Mouse (Mus musculus): ENCODE results near the gene Vmn1r17. TPM values are rescaled to one million over a fixed set of nuclear protein-coding genes. Genes with fewer than 3 reads are reported as not detected.
"Not testable (repeated sequence)": the region's sequence is repeated elsewhere in the genome, so short reads cannot be mapped to it uniquely, and the experiment has no call there.

Gene Vmn1r17
- not detected in 2 replicates for polyA plus RNA-seq (2014; fragmentation: Nextera tagmentation; extraction: Ambion mirVana)

DNA sequence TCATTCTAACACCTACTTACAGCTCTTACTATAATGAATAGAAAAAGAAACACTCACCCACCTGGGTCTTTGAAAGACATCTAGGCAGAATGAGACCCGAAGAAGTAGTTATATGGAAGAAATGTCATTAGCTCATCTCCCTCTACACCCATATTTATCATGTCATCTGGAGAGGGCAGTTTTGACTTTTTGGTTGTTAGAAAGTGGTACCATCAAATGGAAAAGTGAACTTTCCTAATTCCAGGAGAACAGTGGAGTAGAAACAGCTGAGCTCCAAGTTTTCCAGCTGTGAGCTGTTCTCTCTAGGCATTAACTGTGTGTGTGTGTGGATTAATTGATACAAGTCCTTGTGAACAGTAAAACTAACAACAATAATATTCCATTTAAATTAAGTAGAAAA is at the start of gene Vmn1r17:
Gene Vmn1r17, minus strand, starts transcription at position 101 of the 400 bp plus-strand sequence.
- Histone ChIP-seq H3K27me3 (ENCODE audit: insufficient read depth, low read length) (no peaks in the 10 kb centered on the region), H3K4me1 (ENCODE audit: insufficient read depth) (no peaks in the 10 kb centered on the region), H3K27ac (ENCODE audit: low read depth) (no peak within 1 kb of the TSS), H3K9me3 (ENCODE audit: low read depth, low read length) (no peaks in the 10 kb centered on the region), H3K4me2 (no peak within 1 kb of the TSS), H3K9ac (no peak within 1 kb of the TSS), H3K36me3 (ENCODE audit: insufficient read depth) (no peaks in the 10 kb centered on the region), H3K4me3 (ENCODE audit: low read depth, low read length) (no peak within 1 kb of the TSS)
- ATAC-seq (ENCODE audit: insufficient read depth) (no peak), DNase-seq (no peak)
- 86% methylated on average over 1 of the region's 1 CpGs for WGBS
- TF ChIP-seq CTCF (IDR thresholded peaks at IDR 0.05; ENCODE audit: low read depth) = no peak

DNA sequence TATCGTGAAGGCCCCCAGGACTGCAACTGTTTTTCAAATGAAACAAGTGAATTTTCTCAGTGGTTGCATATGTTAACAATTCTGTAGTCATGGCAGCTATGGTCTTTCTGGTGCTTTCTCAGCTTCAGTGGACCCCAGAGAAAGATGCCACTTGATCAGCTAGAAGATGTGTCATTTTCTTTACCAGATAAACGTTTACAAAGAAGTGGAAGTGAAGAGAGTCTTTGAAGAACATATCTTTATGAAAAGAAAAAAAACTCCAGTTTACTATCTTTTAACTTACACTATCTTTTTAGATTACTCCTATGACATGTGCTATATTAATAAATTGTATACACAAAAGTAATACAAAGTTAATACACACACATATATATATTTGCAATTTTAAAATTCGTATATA is 40.0 kb upstream of the Vmn1r17 start, which contains the start of gene Vmn1r19:
Gene Vmn1r19, plus strand, starts transcription at position 301 of the 400 bp plus-strand sequence.
- H3K4me1 ChIP-seq (ENCODE audit: insufficient read depth); H3K4me3 ChIP-seq (ENCODE audit: low read depth, low read length); H3K36me3 ChIP-seq (ENCODE audit: insufficient read depth); DNase-seq; H3K4me2 ChIP-seq; H3K9ac ChIP-seq; ATAC-seq (ENCODE audit: insufficient read depth); H3K9me3 ChIP-seq (ENCODE audit: low read depth, low read length); H3K27me3 ChIP-seq (ENCODE audit: insufficient read depth, low read length); H3K27ac ChIP-seq (ENCODE audit: low read depth): not testable (repeated sequence)
- WGBS = 59% methylated on average over 3 of the region's 3 CpGs

GRCm38 (mm10) chr6:57395683-57396082 is 32.2 kb upstream of the Vmn1r17 start, which contains the start of gene Vmn1r18:
Gene Vmn1r18, minus strand, starts transcription at chr6:57395783.
- no peak within 1 kb of the TSS for H3K9ac ChIP-seq
- ATAC-seq (ENCODE audit: insufficient read depth) (no peak), DNase-seq (no peak)
- H3K4me2 ChIP-seq = no peak within 1 kb of the TSS
- no peaks in the 10 kb centered on the region for H3K27me3 ChIP-seq (ENCODE audit: insufficient read depth, low read length)
- no peaks in the 10 kb centered on the region for H3K4me1 ChIP-seq (ENCODE audit: insufficient read depth)
- no peak for TF ChIP-seq CTCF (IDR thresholded peaks at IDR 0.05; ENCODE audit: low read depth)
- no peak within 1 kb of the TSS for H3K4me3 ChIP-seq (ENCODE audit: low read depth, low read length)
- no peak within 1 kb of the TSS for H3K27ac ChIP-seq (ENCODE audit: low read depth)
- H3K9me3 ChIP-seq (ENCODE audit: low read depth, low read length) = no peaks in the 10 kb centered on the region
- no peaks in the 10 kb centered on the region for H3K36me3 ChIP-seq (ENCODE audit: insufficient read depth)

- no peaks in the 10 kb centered on the region for H3K4me1 ChIP-seq (ENCODE audit: insufficient read depth)
- ATAC-seq (ENCODE audit: insufficient read depth) = no peak
- no peaks in the 10 kb centered on the region for H3K9me3 ChIP-seq (ENCODE audit: low read depth, low read length)
- no peak overlapping the region for H3K9ac ChIP-seq
- H3K4me2 ChIP-seq = no peak overlapping the region
- H3K4me3 ChIP-seq (ENCODE audit: low read depth, low read length) = no peak overlapping the region
- H3K27me3 ChIP-seq (ENCODE audit: insufficient read depth, low read length) = no peaks in the 10 kb centered on the region
- no peak overlapping the region for H3K27ac ChIP-seq (ENCODE audit: low read depth)
- no peak for TF ChIP-seq CTCF (IDR thresholded peaks at IDR 0.05; ENCODE audit: low read depth)
- DNase-seq = no peak
- H3K36me3 ChIP-seq (ENCODE audit: insufficient read depth) = no peaks in the 10 kb centered on the region
- WGBS = 67% methylated on average over 1 of the region's 1 CpGs
Observed at GRCm38 (mm10) chr6:57367496-57367895, 4.0 kb upstream of the Vmn1r17 start.

GRCm38 (mm10) chr6:57365866-57366265 is 2.3 kb upstream of the Vmn1r17 start:
- H3K4me2 ChIP-seq; H3K27me3 ChIP-seq (ENCODE audit: insufficient read depth, low read length); H3K4me1 ChIP-seq (ENCODE audit: insufficient read depth); H3K9me3 ChIP-seq (ENCODE audit: low read depth, low read length); H3K36me3 ChIP-seq (ENCODE audit: insufficient read depth); H3K4me3 ChIP-seq (ENCODE audit: low read depth, low read length); DNase-seq; H3K9ac ChIP-seq; ATAC-seq (ENCODE audit: insufficient read depth); H3K27ac ChIP-seq (ENCODE audit: low read depth): not testable (repeated sequence)
- 97% methylated on average over 1 of the region's 1 CpGs for WGBS

DNA sequence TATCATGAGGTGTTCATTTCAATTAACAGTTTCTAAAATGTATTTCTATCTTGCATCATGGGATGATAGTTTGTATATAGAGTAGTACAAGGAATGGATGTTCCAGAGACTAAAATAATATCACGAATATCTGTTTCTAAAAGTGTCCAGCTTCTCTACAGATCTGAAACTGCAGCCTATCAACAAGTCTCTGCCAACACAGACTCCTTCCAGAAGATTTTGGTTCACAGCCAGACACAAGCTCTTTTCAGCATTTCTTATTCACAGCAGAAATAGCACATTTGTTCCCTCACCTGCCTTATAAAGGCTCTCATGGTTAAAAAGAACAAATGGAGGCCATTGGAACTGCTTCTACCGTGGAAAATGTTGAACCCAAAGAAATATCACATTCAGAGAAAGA is 6.7 kb downstream of the Vmn1r17 start:
- no peaks in the 10 kb centered on the region for H3K27me3 ChIP-seq (ENCODE audit: insufficient read depth, low read length)
- H3K9me3 ChIP-seq (ENCODE audit: low read depth, low read length) = no peaks in the 10 kb centered on the region
- no peak overlapping the region for H3K27ac ChIP-seq (ENCODE audit: low read depth)
- no peak overlapping the region for H3K4me3 ChIP-seq (ENCODE audit: low read depth, low read length)
- WGBS = 63% methylated on average over 2 of the region's 2 CpGs
- no peak overlapping the region for H3K4me2 ChIP-seq
- no peak for TF ChIP-seq CTCF (IDR thresholded peaks at IDR 0.05; ENCODE audit: low read depth)
- H3K4me1 ChIP-seq (ENCODE audit: insufficient read depth) = no peaks in the 10 kb centered on the region
- no peak for ATAC-seq (ENCODE audit: insufficient read depth)
- DNase-seq = no peak
- H3K9ac ChIP-seq = no peak overlapping the region
- H3K36me3 ChIP-seq (ENCODE audit: insufficient read depth) = no peaks in the 10 kb centered on the region

- ATAC-seq (ENCODE audit: insufficient read depth) = no peak
- H3K27me3 ChIP-seq (ENCODE audit: insufficient read depth, low read length) = no peaks in the 10 kb centered on the region
Observed at GRCm38 (mm10) chr6:57329394-57329793, 34.1 kb downstream of the Vmn1r17 start, which contains the start of gene Vmn1r16. Gene Vmn1r16, minus strand, starts transcription at chr6:57329494.

DNA sequence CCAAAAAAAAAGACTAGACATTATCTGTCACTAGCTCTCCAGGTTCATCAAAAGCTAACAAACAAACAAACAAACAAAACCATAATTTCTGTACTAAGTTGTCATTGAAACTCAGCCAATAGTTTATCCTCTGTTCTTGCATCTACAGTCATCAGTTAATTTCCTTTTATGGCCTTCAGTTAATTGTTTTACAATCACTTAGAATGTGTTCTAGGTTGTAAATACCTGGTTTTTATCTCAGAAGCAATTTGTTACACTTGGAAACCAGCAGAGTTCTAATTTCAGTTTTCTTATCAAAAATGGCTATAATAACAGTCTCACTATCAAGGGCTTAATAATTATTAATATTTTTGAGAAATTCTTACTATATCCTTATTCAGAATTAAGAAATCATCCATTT is 37.4 kb downstream of the Vmn1r17 start:
- H3K9me3 ChIP-seq (ENCODE audit: low read depth, low read length) = no peaks in the 10 kb centered on the region
- H3K9ac ChIP-seq = no peak overlapping the region
- H3K36me3 ChIP-seq (ENCODE audit: insufficient read depth) = no peaks in the 10 kb centered on the region
- no peaks in the 10 kb centered on the region for H3K27me3 ChIP-seq (ENCODE audit: insufficient read depth, low read length)
- no peaks in the 10 kb centered on the region for H3K4me1 ChIP-seq (ENCODE audit: insufficient read depth)
- no peak for DNase-seq
- no peak for ATAC-seq (ENCODE audit: insufficient read depth)
- no peak overlapping the region for H3K4me2 ChIP-seq
- no peak overlapping the region for H3K4me3 ChIP-seq (ENCODE audit: low read depth, low read length)
- TF ChIP-seq CTCF (IDR thresholded peaks at IDR 0.05; ENCODE audit: low read depth) = no peak
- H3K27ac ChIP-seq (ENCODE audit: low read depth) = no peak overlapping the region

More at GRCm38 (mm10) chr6:57329394-57329793, 34.1 kb downstream of the Vmn1r17 start, which contains the start of gene Vmn1r16:
- H3K27ac ChIP-seq (ENCODE audit: low read depth) = no peak within 1 kb of the TSS
- no peak for DNase-seq
- no peaks in the 10 kb centered on the region for H3K36me3 ChIP-seq (ENCODE audit: insufficient read depth)
- no peaks in the 10 kb centered on the region for H3K9me3 ChIP-seq (ENCODE audit: low read depth, low read length)
- H3K9ac ChIP-seq = no peak within 1 kb of the TSS
- TF ChIP-seq CTCF (IDR thresholded peaks at IDR 0.05; ENCODE audit: low read depth) = no peak
- 75% methylated on average over 3 of the region's 3 CpGs for WGBS
- no peak within 1 kb of the TSS for H3K4me3 ChIP-seq (ENCODE audit: low read depth, low read length)
- H3K4me1 ChIP-seq (ENCODE audit: insufficient read depth) = no peaks in the 10 kb centered on the region
- no peak within 1 kb of the TSS for H3K4me2 ChIP-seq

Other genes starting within 250 kb of the Vmn1r17 start
- not detected in 2 replicates for gene Vmn1r11, start 230.3 kb downstream of the Vmn1r17 start, polyA plus RNA-seq (2014; fragmentation: Nextera tagmentation; extraction: Ambion mirVana)
- not detected in 2 replicates for gene Vmn1r12, start 206.8 kb downstream of the Vmn1r17 start, polyA plus RNA-seq (2014; fragmentation: Nextera tagmentation; extraction: Ambion mirVana)
- not detected in 2 replicates for gene Vmn1r13, start 160.4 kb downstream of the Vmn1r17 start, polyA plus RNA-seq (2014; fragmentation: Nextera tagmentation; extraction: Ambion mirVana)
- gene Vmn1r14, start 132.0 kb downstream of the Vmn1r17 start, polyA plus RNA-seq (2014; fragmentation: Nextera tagmentation; extraction: Ambion mirVana) = not detected in 2 replicates
- not detected in 2 replicates for gene Vmn1r15, start 105.8 kb downstream of the Vmn1r17 start, polyA plus RNA-seq (2014; fragmentation: Nextera tagmentation; extraction: Ambion mirVana)
- not detected in 2 replicates for gene Vmn1r16, start 34.2 kb downstream of the Vmn1r17 start, polyA plus RNA-seq (2014; fragmentation: Nextera tagmentation; extraction: Ambion mirVana)
- not detected in 2 replicates for gene Vmn1r18, start 32.1 kb upstream of the Vmn1r17 start, polyA plus RNA-seq (2014; fragmentation: Nextera tagmentation; extraction: Ambion mirVana)
- gene Vmn1r19, start 40.1 kb upstream of the Vmn1r17 start, polyA plus RNA-seq (2014; fragmentation: Nextera tagmentation; extraction: Ambion mirVana) = not detected in 2 replicates
- not detected in 2 replicates for gene Vmn1r20, start 65.2 kb upstream of the Vmn1r17 start, polyA plus RNA-seq (2014; fragmentation: Nextera tagmentation; extraction: Ambion mirVana)
- gene Ppm1k, start 171.7 kb upstream of the Vmn1r17 start, polyA plus RNA-seq (2014; fragmentation: Nextera tagmentation; extraction: Ambion mirVana) = 4.7 and 6.0 TPM in 2 replicates
- gene Herc6, start 217.3 kb upstream of the Vmn1r17 start, polyA plus RNA-seq (2014; fragmentation: Nextera tagmentation; extraction: Ambion mirVana) = 3.7 and 3.9 TPM in 2 replicates

Data from lung, embryonic 14.5 days (tissue).